Mouse (Mus musculus): Measurements from ENCODE around the gene Nup153.

Gene Nup153

GRCm38 (mm10) chr13:46669048-46669619 is 58.6 kb downstream of the Nup153 start, which contains the start of gene Fam8a1:
Gene Fam8a1 (plus strand): TSS chr13:46669522.
- DNase-seq = peak; percentile 95

GRCm38 (mm10) chr13:46663461-46663964 is 64.2 kb downstream of the Nup153 start:
- DNase-seq = peak in 1 of 2 experiments; percentile 32

- DNase-seq = no peak
Measured at GRCm38 (mm10) chr13:46659211-46659610, 68.5 kb downstream of the Nup153 start.

- no peak for DNase-seq
Measured at GRCm38 (mm10) chr13:46654566-46654965, 73.2 kb downstream of the Nup153 start.

- DNase-seq = no peak
Measured at GRCm38 (mm10) chr13:46653671-46654070, 74.1 kb downstream of the Nup153 start.

GRCm38 (mm10) chr13:46652671-46653070 is 75.1 kb downstream of the Nup153 start:
- DNase-seq = no peak

- no peak for DNase-seq
Measured at GRCm38 (mm10) chr13:46651853-46652252, 75.9 kb downstream of the Nup153 start.

GRCm38 (mm10) chr13:46645476-46645875 is 82.3 kb downstream of the Nup153 start:
- no peak for DNase-seq

GRCm38 (mm10) chr13:46644175-46644574 is 83.6 kb downstream of the Nup153 start:
- no peak for DNase-seq

- peak in 1 of 2 experiments; percentile 36 for DNase-seq
Measured at GRCm38 (mm10) chr13:46642318-46642717, 85.4 kb downstream of the Nup153 start.

GRCm38 (mm10) chr13:46640608-46641468 is 86.9 kb downstream of the Nup153 start:
- no peak for DNase-seq

GRCm38 (mm10) chr13:46634133-46634488 is 93.6 kb downstream of the Nup153 start:
- peak in 1 of 2 experiments; percentile 14 for DNase-seq

GRCm38 (mm10) chr13:46633320-46634132 is 94.2 kb downstream of the Nup153 start:
- peak in 1 of 2 experiments; percentile 13 for DNase-seq

- no peak for DNase-seq
Measured at GRCm38 (mm10) chr13:46632796-46633195, 94.9 kb downstream of the Nup153 start.
